ENCODE assay signal across 13 mouse cellular contexts in genomic region chr19:53755346-53755745, GRCm38 (mm10).
"Had no signal": no experiment of that assay in that cellular context is flagged by ENCODE, and none has a peak within 500 bp of the region (broad histone marks: within the 10 kb centered on the region; RNA-seq: fewer than 3 reads in every experiment).

No protein-coding gene starts in this region.

- H3K27ac ChIP-seq: left cerebral cortex, adult 2 months; limb, embryonic 10.5 days; liver, embryonic 15.5 days; neural tube, embryonic 13.5 days; stomach, embryonic 15.5 days had no signal

- DNase-seq: kidney, postnatal 25 days; lung, adult 2 months; lung, postnatal 36 days; midbrain, embryonic 14.5 days; retina, postnatal 1 day; thymus, adult 2 months; thymus, postnatal 25 days had no signal

- H3K4me3 ChIP-seq: left cerebral cortex, adult 2 months; limb, embryonic 10.5 days; liver, embryonic 15.5 days; neural tube, embryonic 13.5 days; stomach, embryonic 15.5 days had no signal

- H3K9ac ChIP-seq: liver, embryonic 15.5 days; neural tube, embryonic 13.5 days; stomach, embryonic 15.5 days had no signal

- H3K4me2 ChIP-seq: liver, embryonic 11.5 days; liver, embryonic 15.5 days; neural tube, embryonic 13.5 days; stomach, embryonic 15.5 days had no signal

- H3K9me3 ChIP-seq: limb, embryonic 10.5 days; liver, embryonic 15.5 days; neural tube, embryonic 13.5 days; stomach, embryonic 15.5 days had no signal

- H3K36me3 ChIP-seq: limb, embryonic 10.5 days; liver, embryonic 15.5 days; neural tube, embryonic 13.5 days; stomach, embryonic 15.5 days had no signal

- H3K4me1 ChIP-seq: liver, embryonic 15.5 days; neural tube, embryonic 13.5 days; stomach, embryonic 15.5 days had no signal

- H3K27me3 ChIP-seq: liver, embryonic 15.5 days; neural tube, embryonic 13.5 days; stomach, embryonic 15.5 days had no signal
